Mouse (Mus musculus) ES-E14 (cell line): ENCODE measurements at regions not wholly inside any gene's neighbourhood (a gene's known extent, or its start where the extent isn't known, plus 50 kb on each side); places are given as distances from the start of the nearest gene placed in this dataset.

Source experiments
- DNase-seq: peaks from one replicate; pipeline ENCODE4 v3.0.0-alpha.2; 2013; ENCODE audit warnings: low read depth, low spot score
- H3K27ac ChIP-seq: 2 replicates; pipeline ENCODE4 v1.5.1; 2012; ENCODE audit warnings: low read depth, mild to moderate bottlenecking, low read length, moderate library complexity, mixed read lengths; ENCODE audit not compliant: poor library complexity, insufficient read depth, severe bottlenecking
- H3K36me3 ChIP-seq: 2 replicates; pipeline ENCODE4 v1.6.1; 2012; ENCODE audit warnings: mild to moderate bottlenecking, low read length, moderate library complexity, mixed read lengths; ENCODE audit not compliant: control insufficient read depth, poor library complexity, insufficient read depth, severe bottlenecking
- H3K4me1 ChIP-seq, 2 experiments: fragments of 150-350 bp in 1 of 2; sonication (generic) in 1 of 2; 2 replicates each; pipeline ENCODE4 v1.6.1; 2012; ENCODE audit warnings: low read length in 2 of 2, mild to moderate bottlenecking in 1 of 2, mixed read lengths in 1 of 2; ENCODE audit not compliant: control insufficient read depth in 2 of 2, insufficient read depth in 2 of 2, poor library complexity in 1 of 2
- H3K4me3 ChIP-seq, 2 experiments: fragments of 150-350 bp in 1 of 2; sonication (generic) in 1 of 2; 2 replicates each; pipeline ENCODE4 v1.5.1; 2012; ENCODE audit warnings: low read length in 2 of 2, low read depth in 1 of 2, mild to moderate bottlenecking in 1 of 2, mixed read lengths in 1 of 2; ENCODE audit not compliant: insufficient read depth in 1 of 2, poor library complexity in 1 of 2, severe bottlenecking in 1 of 2
- H3K9ac ChIP-seq: 2 replicates; pipeline ENCODE4 v1.6.1; 2012; ENCODE audit warnings: low read depth, mild to moderate bottlenecking, low read length, mixed read lengths; ENCODE audit not compliant: poor library complexity, insufficient read depth, severe bottlenecking
- H3K9me3 ChIP-seq: fragments of 150-350 bp; sonication (generic); 2 replicates; pipeline ENCODE4 v1.6.1; 2012; ENCODE audit warnings: low read depth, mild to moderate bottlenecking, low read length; ENCODE audit not compliant: control insufficient read depth, insufficient read depth
- CHD2 ChIP-seq: IDR thresholded peaks from 2 replicates; pipeline ENCODE4 v1.6.1; 2014; ENCODE audit warnings: mild to moderate bottlenecking, low read depth, low read length, inconsistent platforms
- HCFC1 ChIP-seq: IDR thresholded peaks from 2 replicates; pipeline ENCODE4 v1.6.1; 2012; ENCODE audit warnings: low read length, inconsistent platforms, borderline replicate concordance; ENCODE audit not compliant: insufficient read depth
- MAFK ChIP-seq: IDR thresholded peaks from 2 replicates; pipeline ENCODE4 v1.6.1; 2014; ENCODE audit warnings: mild to moderate bottlenecking, low read depth, low read length, inconsistent platforms; ENCODE audit not compliant: insufficient read depth
- ZC3H11A ChIP-seq: IDR thresholded peaks from 2 replicates; pipeline ENCODE4 v1.6.1; 2012; ENCODE audit warnings: low read depth, mild to moderate bottlenecking, inconsistent platforms, low read length, borderline replicate concordance
- ZNF384 ChIP-seq: IDR thresholded peaks from 2 replicates; pipeline ENCODE4 v1.6.1; 2012; ENCODE audit warnings: low read depth, low read length, inconsistent platforms
- in situ Hi-C, 2 experiments: fragments of 600-800 bp; cut with MboI; formaldehyde crosslinking; loops; one replicate each; pipeline ENCODE4 v1.15.1; 2025; ENCODE audit warnings: low sequenced_read_pairs in 2 of 2, inconsistent platforms in 1 of 2; ENCODE audit not compliant: unreplicated experiment in 2 of 2

GRCm38 (mm10) chr14:80789131-80789530, 805.2 kb downstream of the Olfm4 start:
- Histone ChIP-seq H3K4me1 (no peaks in the 10 kb centered on the region), H3K9ac (no peak overlapping the region), H3K27ac (no peak overlapping the region), H3K36me3 (no peaks in the 10 kb centered on the region), H3K4me3 (no peak overlapping the region), H3K9me3 (no peaks in the 10 kb centered on the region)
- no peak for DNase-seq
- TF ChIP-seq ZNF384 (no peak), MAFK (no peak), HCFC1 (no peak), ZC3H11A (no peak), CHD2 (no peak)
- in situ Hi-C loops, result no loop called here

GRCm38 (mm10) chr14:80799370-80799959, 815.6 kb downstream of the Olfm4 start:
- in situ Hi-C loops, result no loop called here

GRCm38 (mm10) chr14:80830476-80830875, 846.6 kb downstream of the Olfm4 start:
- TF ChIP-seq ZNF384 (no peak), MAFK (no peak), HCFC1 (no peak), CHD2 (no peak), ZC3H11A (no peak)
- no peak overlapping the region for H3K27ac ChIP-seq
- no peaks in the 10 kb centered on the region for H3K9me3 ChIP-seq
- no peaks in the 10 kb centered on the region for H3K36me3 ChIP-seq
- H3K9ac ChIP-seq, result no peak overlapping the region
- no peak overlapping the region for H3K4me3 ChIP-seq
- H3K4me1 ChIP-seq, result no peaks in the 10 kb centered on the region
- in situ Hi-C loops, result no loop called here
- no peak for DNase-seq

More at GRCm38 (mm10) chr14:80799370-80799959, 815.6 kb downstream of the Olfm4 start:
- no peak for DNase-seq
- Histone ChIP-seq H3K9ac (no peak overlapping the region), H3K27ac (no peak overlapping the region), H3K4me3 (no peak overlapping the region), H3K4me1 (no peaks in the 10 kb centered on the region), H3K36me3 (no peaks in the 10 kb centered on the region), H3K9me3 (no peaks in the 10 kb centered on the region)
- no peak for TF ChIP-seq ZC3H11A
- no peak for TF ChIP-seq HCFC1
- no peak for TF ChIP-seq MAFK
- TF ChIP-seq ZNF384, result no peak
- TF ChIP-seq CHD2, result no peak

- Histone ChIP-seq H3K9me3 (no peaks in the 10 kb centered on the region), H3K36me3 (no peaks in the 10 kb centered on the region), H3K27ac (no peak overlapping the region), H3K4me1 (no peaks in the 10 kb centered on the region), H3K4me3 (no peak overlapping the region), H3K9ac (no peak overlapping the region)
- no peak for TF ChIP-seq MAFK
- no peak for TF ChIP-seq CHD2
- TF ChIP-seq HCFC1, result no peak
- TF ChIP-seq ZNF384, result no peak
- no peak for TF ChIP-seq ZC3H11A
- DNase-seq, result no peak
- in situ Hi-C loops, result no loop called here
Observed at GRCm38 (mm10) chr14:80844550-80844949, 860.7 kb downstream of the Olfm4 start.
